Mouse (Mus musculus) layer of hippocampus, postnatal 36 days (tissue): ENCODE data around the gene Pon1. TPM values are rescaled to one million over a fixed set of nuclear protein-coding genes. Genes with fewer than 3 reads are reported as not detected.
"Not testable (repeated sequence)": the region's sequence is repeated elsewhere in the genome, so short reads cannot be mapped to it uniquely, and the experiment has no call there.

Experiments used
- DNase-seq, 2 experiments: peaks; one replicate each; pipeline ENCODE4 v3.0.0; 2022
- total RNA-seq, 2 experiments: library from RNA; stranded (reverse); gene quantifications; 2 replicates each; pipeline ENCODE4 v1.2.3; 2021

Pon1 gene
- not detected for total RNA-seq

DNA sequence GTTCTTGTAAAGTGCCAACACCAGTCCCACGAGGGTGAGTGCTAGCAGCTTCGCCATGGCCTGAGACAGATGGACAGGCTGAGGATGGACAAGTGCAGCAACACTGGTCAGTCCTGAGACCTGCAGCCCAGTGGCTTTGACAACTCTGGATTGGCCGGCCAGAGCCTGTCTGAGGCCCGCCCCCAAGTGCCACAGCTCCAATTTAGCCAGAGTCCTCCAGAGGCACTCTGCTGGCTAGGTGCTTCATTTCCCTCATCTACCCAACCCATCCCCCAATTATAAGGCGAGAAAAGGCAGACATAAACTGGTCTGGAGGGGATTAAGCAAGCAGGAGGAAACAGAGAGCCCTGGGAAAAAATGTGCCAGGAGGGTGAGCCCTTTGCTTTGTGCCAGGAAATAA is at the start of gene Pon1:
Gene Pon1 (minus strand): TSS at position 254 of the 400 bp plus-strand sequence.
- DNase-seq = no peak

DNA sequence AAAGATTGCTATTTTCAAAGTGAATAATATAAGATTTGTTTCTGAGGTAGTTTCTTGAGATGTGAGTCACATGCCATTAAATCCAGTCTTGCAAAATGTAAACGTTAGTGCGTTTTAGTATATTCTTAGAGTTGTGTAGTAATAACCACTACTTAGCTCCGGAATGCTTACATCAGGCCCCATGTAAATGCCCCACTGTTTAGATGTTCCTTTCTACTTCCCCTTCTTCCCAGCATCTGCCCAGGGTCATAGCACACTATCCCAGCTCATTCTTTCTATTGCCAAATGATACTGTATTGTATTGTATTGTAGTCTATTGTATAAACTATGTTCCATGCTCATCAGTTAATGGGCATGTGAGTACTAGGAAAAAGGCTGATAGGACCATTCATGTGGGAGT is 45.1 kb upstream of the Pon1 start:
- DNase-seq = no peak

DNA sequence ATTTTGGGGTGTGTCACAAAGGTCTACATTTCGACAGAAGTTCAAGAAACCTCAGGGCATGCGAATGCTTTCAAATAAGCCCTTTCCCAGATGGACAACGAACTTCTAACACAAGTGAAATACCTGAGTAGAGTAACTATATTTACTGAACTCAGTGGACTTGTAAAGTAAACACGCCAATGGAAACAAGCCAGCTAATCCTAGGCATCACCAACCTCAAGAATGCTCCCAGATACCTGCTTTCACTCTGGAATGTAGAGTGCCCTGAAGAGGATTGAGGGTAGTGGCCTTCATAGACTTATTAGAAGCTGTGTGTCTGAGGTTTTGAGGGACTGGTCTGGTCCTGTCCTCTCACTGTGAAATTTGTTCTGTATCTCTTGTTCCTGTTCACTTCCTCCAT is 43.8 kb upstream of the Pon1 start:
- no peak for DNase-seq

DNA sequence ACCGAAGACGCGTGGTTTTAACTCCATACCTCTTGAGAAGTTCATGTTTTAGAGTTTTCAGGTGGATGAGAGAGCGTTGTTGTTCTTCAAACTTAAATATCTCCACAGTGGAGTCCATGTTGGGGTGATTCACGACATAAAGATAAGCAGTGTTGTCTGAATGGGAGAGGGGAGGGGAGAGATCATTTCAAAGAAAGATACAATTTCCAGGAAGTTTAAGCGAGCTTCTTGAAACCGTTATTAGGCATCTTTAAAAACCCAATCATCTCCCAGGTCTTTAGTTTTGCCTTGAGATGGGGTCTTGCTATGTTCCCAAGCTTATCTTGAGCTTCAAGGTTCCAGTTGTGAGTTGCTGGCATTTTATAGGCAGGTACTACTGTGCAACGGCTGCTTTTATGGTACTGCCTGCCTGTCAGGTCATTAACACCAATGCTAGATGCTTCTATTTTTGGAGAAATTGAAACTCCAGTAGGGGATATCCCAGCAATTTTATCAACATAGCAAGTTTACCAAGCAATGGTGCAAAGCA is 43.2 kb upstream of the Pon1 start:
- no peak for DNase-seq

DNA sequence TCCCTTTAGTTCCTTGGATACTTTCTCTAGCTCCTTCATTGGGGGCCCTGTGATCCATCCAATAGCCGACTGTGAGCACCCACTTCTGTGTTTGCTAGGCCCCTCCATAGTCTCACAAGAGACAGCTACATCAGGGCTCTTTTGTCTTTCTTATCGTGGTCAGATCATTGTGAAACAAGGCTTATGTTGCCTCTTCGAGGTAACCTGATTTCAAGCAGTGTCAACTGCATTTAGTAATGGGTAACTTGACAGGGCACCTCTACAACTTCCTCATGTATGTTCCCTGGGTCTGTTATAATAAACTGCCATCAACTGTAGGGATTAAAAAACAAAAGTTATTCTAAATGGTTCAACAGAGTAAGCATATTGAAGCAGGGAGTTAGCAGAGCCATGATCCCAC is 40.8 kb upstream of the Pon1 start:
- DNase-seq = no peak

DNA sequence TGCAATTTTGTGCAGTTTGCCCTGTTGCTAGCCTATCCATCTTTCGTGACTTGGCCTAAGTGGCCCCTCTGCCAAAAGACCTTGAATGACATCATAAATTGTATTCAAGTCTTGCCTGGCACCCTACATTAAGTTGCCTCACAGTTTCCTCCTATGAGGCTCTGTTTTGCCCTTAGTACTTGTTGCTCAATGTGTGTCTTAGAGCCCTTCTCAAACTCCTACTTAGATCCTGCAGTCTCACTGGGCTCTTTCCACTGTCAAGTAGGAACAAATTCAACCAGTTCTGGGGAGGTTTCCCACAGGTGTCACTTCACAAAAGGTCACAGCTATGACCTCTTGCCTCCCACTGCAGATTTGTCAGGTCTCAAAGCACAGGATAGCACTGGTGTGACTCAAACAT is 40.1 kb upstream of the Pon1 start:
- no peak for DNase-seq

DNA sequence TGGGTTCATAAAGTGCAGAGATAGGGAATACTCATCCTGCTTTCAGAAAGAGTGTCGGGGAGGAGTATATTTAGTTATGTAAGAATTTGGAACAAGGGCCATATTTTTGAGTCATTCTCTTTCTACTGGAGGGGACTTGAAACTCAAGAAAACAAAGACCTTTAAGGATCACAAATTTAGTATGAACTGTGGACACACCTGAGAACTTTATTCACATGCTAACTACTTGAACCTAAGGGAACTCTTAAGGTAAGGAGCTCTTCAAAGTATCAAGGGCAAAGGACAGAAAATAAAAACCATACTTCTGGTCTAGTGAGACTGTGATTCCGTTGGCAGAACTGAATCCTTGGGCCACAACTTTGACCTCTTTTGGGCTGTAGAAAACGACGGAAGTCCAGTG is 38.3 kb upstream of the Pon1 start:
- DNase-seq = no peak

DNA sequence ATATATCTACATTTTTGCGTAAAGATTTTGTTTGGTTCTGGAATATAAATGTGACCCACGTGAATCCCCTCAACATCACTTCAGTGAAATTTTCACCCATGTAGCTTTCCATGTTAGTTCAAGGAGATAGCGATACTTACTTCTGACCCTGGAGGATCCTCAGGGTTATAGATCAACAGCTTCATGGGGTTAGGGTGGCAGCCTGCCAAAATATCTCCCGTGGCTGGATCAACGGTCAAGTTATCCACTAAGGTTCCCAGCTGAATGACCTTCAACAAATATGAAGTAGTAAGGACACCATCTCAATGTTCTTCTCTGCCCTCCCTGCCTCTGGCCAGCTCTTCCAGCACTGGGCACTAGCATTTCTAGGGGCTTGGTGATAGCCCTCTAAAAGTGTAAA is 36.5 kb upstream of the Pon1 start:
- DNase-seq = no peak

DNA sequence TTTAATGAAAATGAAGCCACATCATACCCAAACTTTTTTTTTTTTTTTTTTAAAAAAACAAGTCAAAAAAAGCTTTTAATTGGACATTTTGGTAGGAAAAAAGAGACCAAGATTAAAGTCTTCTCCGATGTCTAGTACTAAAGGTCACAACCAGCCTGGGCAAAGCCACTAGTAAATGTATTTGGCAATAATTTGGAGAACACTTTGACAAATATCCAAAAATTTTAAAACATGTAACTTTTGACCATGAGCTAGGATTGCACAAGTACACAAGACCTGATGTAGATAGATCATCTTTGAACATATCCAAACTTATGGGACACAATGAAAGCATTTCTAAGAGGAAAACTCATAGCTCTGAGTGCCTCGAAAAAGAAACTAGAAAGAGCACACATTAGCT is 29.8 kb upstream of the Pon1 start:
- DNase-seq = not testable (repeated sequence)

DNA sequence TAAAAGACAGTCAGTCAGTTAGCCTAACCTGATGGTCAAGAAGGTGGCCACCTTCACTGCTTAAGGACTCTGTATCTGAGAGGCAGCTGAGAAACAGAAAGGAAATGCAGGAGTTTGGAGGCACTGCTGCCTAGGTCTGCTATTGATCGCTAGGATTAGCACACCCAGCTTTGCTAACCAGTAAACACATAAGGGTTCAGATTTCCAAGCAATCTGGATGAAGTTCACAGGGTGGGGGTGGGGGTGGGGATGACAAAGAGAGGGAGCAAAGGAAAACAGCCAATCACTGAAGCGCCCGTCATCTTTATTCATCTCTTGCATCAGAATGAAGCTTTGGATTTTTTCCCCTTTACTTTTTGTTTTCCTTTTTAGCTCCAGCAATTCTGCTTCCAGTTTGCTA is 28.3 kb upstream of the Pon1 start:
- DNase-seq = no peak

DNA sequence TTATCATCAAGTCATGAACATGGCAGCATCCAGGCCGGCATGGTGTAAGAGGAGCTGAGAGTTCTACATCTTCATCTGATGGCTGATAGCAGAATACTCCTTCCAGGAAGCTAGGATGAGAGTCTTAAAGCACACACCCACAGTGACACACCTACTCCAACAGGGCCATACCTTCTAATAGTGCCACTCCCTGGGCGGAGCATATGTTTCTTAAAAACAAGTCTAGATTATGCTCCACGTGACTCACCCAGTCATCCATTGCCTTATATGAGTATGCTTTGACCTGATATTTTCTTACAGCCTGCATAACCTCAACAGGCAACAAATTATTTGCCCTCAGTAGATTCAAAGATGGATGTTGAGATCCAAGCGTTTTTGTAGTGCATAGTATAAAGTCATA is 24.4 kb upstream of the Pon1 start:
- no peak for DNase-seq

DNA sequence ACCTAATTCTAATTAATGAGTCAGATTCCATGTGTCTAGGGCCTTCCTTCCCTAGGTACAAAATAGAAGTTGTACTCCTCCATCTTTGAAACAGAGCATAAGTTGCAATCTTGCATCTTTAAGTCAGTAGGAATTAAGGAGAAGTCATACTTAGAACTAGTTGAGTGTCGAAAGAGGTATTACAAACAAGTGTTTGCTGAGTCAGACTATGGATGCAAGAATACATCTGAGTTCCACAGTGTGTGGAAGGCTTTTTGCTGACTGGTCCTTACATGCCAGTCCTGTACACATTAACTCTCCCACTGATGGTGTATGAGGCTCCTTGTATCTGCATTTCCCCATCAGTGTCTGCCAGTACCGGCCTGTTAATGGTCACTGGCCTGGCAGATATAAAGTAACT is 14.1 kb upstream of the Pon1 start:
- no peak for DNase-seq

DNA sequence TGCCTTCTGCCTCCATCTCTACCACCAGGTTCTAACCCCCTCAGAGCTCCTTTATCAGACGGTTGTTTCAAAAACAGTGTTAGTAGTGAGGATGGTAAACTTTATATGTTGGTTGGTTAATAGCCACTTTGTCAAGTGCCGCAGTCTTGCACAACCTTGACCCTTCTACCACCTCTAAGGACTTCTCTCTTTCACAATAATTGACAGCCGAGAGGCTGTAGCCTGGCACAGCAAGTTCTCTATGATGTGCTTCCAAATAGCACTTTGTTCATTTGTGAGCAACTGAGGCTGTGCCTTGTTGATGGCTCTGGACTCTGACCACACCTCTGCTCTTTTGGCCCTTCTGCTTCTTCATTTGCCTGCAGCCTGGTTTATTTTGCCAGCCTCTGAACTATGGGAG is 6.2 kb upstream of the Pon1 start:
- no peak for DNase-seq

DNA sequence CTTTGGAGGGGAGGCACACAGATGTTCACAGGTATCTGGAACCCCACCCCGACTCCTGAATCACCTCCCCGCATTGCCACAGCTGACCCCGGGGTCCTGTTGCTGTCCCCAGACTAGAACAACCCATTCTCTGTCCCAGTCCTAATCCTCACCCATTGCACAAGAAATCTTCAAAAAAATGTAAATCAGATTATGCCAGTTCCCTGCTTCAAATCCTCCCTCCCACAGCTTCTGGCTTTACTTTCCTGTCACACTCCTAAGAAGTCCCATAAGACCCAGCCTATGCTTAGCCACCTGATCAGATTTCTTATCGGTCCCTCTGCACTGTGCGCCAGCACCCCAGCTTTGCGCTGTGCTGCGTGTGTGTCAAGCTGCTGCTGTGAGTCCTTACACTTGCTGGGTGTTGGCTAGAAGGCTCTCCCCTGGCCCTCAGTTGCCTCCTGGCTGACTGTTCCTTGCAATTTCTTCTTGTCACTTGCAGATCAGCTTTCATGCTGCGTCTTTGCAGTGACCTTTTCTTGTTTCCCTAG is 5.7 kb upstream of the Pon1 start:
- no peak for DNase-seq

DNA sequence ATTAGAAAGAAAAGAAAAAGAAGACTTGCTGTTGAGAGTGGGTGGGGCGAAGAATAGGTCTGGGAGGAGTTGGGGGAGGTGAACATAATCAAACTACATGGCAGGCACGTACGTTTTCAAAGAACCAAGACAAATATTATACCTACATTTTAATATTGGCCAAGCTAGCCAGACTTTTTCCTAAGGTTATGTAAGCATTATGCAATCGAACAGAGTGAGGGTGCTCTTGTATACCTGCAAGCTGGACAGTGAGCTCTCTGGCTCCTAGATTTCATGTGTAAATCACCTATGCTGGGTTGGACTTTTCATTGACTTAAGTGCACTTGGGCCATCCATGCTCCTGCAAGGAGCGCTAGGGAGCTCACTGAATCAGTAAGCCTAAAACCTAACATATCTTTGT is 4.8 kb upstream of the Pon1 start:
- DNase-seq = no peak

DNA sequence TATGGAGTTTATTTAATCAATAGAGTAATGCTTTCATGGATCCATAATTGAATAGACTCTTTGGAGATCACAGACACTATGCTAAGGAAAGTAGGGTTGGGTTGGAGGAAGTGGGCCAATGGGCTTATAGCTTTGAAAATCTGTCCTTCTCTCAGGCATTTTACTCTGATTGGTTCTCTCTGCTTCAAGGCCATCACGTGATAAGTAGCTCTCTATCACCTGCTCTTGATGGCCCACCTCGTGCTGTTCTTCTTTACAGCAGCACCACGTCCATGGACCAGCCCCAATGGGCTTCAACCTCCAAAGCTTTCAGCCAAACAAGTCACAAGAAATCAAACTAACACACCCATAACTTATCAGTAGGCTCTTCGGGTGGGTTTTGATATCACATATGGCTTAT is 3.0 kb downstream of the Pon1 start:
- DNase-seq = no peak

DNA sequence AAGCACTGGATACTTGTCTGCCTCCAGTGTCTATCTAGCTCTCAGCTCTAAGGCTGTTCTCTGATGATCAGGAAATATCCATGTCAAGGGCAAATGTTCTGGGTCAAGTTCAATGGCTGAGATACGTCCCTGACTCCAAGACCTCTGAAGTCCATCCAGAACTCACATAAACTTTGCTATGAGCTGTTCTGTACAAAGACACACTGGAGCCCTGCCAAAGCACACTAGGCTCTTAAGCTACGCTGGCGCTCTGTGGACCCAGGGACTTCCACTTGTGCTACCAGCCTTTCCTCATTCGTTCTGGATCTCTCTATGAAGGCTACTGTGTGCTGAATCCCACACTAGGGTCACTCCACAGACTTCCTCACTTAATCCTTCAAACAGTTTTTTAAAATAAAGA is 4.2 kb downstream of the Pon1 start:
- DNase-seq = no peak

DNA sequence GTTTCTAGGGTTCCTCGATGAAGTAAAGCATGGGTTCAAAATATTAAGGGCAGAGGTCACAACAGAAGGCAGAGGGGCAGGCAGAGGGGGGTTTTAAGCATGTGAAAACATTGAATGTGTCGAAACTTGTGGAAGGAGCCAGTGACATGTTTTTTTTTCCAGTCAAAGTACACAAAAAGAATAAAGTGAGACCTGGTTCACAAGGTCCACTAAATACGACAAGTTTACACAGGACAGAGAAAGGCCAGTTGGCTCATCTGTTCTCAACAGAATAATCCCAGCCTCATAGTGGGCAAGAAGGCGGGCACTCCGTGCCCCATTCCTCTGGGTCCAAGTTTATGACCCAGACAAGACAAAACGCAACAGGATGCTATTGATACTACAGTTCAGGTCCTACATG is 4.8 kb downstream of the Pon1 start:
- DNase-seq = no peak

DNA sequence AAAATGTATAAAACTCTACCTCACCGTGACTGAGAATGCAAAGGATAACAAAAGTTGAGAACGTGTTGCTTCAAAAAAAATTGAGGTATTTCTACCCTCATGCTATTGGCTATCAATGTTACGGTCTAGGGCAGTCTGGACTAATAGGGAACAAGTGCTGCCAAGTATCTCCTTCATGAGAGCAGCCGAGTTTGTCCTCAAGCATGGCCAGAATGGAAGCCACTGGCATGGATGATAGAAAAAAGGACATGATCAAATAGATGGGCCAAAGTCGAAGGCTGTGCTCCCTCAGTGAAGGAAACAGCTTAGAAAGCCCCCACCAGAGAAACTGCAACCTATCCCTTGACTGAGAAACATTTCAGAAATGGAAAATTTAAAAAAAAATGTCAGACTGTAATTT is 5.7 kb downstream of the Pon1 start:
- DNase-seq = no peak

DNA sequence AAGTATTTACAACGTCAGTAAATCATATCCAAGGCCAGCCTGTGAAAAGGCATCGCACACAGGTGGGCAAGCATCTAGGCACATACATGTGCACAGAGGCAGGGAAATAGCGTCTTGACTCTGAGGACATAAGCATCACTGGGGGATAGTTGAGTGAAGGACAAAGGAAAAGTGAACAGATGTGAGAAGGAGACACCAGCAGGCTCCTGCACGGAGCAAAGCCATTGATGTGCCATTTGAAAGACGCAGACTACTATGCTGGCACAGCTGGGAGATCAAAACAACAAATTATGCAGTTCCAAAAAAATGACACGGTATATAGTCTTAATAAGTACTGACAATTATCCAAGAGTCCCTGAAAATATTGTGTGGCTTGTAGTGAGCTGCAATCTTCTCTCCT is 6.2 kb downstream of the Pon1 start:
- no peak for DNase-seq

DNA sequence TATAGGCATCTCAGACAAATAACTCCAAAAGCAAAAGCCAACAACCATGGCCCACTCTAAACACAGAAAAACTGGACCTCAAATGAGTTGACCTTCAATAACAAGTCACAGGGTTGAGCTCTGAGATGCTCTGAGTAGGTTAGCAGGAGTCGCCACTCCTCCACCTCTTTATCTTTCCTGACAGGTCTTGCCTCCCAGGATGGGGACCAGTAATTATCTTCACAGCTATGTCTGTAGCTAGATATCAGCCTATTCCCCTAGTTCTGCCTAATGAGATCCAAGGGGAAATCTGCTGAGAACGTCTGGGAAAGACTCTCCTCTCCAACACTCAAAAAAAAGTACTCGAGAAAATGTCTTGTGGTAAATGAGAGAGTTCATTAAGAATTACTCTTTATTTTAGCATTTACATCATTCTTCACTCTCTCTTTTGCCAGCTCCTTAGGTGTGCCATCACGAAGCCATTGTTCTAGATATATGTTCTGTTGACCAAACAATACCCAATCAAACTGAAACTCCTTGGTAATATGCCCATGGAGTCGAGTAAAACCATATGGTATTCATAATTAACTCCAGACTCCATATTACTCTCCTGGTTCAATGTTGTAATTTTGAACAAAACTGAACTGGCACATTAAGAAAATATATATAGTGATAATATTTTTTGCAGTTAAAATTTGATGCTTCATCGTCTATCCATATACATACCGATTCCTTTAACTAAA is 7.4 kb downstream of the Pon1 start:
- DNase-seq = no peak

DNA sequence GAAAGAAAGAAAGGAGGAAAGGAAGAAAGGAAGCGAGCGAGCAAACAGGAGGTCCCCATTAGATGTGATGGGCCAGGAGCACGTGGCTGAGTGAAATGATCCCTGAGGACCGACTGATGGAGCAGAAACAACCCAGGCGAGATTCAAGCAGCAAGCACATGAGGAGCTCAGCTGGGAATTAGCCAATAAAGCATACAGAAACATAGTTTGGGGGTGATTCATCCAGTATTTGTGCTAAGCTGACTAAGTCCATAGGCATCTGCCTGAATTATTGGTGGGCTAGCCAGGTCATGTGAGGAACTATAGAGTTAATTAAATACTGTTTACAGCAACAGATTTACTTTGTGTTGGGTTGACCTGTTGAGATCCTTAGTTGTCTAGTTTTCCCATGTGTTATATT is 13.1 kb downstream of the Pon1 start:
- DNase-seq = no peak

DNA sequence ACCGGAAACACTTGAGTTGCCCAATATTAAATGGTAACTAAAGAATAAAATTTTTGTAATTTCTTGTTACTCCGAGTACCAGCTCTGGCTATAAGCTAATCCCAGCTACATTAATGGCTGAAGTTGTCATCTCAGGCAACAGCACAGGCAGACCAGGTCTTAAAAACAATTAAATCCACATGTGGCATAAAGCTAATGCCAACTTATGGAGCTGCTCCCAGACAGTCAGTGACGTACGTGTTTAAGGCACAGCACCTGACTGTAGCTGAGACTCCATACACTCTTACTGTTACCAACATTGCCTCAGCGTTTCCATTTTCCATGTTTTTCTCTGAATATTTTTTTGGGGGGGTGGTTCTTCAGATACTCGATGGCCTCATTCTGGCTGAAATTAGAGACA is 14.6 kb downstream of the Pon1 start:
- DNase-seq = no peak

DNA sequence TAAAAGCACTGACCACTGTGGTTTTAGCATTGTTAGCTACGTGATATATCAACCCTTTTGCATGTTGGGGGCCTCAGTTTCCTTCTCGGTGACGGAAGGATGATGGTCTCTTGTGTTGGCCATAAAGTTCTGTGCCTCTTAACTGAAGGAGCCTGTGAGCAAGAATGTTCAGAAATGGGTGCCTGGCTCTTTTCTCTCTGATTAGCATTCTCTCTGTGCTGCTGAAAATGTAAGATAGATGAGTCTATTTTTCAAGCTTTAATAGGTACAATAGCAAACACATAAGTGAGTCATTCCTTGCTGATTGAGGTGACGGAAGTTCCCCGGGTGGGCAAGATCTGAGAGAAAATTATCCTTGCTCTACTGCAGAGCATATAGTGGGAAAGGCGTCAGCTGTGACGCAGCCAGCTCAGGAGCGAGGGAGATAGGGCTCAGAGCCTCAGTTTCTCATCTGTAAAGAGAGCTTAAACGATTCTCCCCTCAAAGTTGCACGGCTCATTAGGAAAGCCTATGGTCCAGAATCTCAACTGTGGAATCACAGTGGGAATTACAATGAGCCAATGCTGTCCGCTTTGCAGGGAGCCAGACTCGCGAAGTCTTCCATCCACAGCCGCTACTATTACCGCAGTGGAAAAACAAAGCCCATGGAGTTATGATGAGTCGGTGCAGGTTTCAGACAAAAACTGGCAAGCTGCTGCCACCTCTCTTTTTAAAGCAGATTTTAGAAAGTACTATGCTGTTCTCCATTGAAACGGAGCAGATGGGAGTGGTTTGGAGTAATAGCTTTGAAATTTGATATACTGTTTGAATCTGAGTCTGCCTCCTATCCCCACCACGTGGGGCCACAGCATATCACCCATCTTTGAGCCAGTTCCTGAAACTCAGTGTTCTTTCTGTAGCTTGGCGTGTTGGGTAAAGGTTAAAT is 15.5 kb downstream of the Pon1 start:
- DNase-seq = peak; percentile 10 to 19
